Comparison of ENCODE assay signal across 12 mouse cellular contexts in genomic region chr11:24005445-24006156, GRCm38 (mm10).
DNase-seq lines count a peak whose midpoint lies in the region; ATAC-seq lines count a peak whose summit lies in the region.
"Had no signal": no experiment of that assay in that cellular context is flagged by ENCODE, and none has a peak within 500 bp of the region (broad histone marks: within the 10 kb centered on the region; RNA-seq: fewer than 3 reads in every experiment).

No protein-coding gene starts in this region.

- DNase-seq in layer of hippocampus, adult 11-12 months (ENCODE audit: low spot score): peak; percentile 65
- no peak for DNase-seq in layer of hippocampus, adult 9-10 months (ENCODE audit: low spot score)
- DNase-seq in heart, postnatal 14 days: peak; percentile 4
- DNase-seq in left cerebral cortex, adult 9 months (ENCODE audit: low spot score in 2 of 2): peak; percentile 66 to 78
- DNase-seq in right cerebral cortex, postnatal 4 days: peak; percentile 46
- no peak for DNase-seq in adrenal gland, adult 8-10 months
- no peak for DNase-seq in MN1 (ENCODE audit: low spot score)
- DNase-seq: cerebellum, adult 8-10 months; gastrocnemius, postnatal 36 days; kidney, adult 8-10 months had no signal

- intact Hi-C loops in heart, postnatal 14 days (cut with DNase I): no loop called here

- ATAC-seq in erythroblast, adult 5-6 weeks (replicated peaks; ENCODE audit: low FRiP score, poor library complexity, severe bottlenecking): no peak
- ATAC-seq: midbrain, embryonic 16.5 days had no signal

Comparison
In these comparisons a context has a peak if more than half of its experiments do, and no peak if none do; other contexts are left out.
1. DNase-seq: peak in layer of hippocampus, adult 11-12 months (single experiment), heart, postnatal 14 days (2 of 2), left cerebral cortex, adult 9 months (2 of 2) and right cerebral cortex, postnatal 4 days (single experiment); none in layer of hippocampus, adult 9-10 months (single experiment), adrenal gland, adult 8-10 months (single experiment) and MN1 (single experiment).